Mouse (Mus musculus) MEL (cell line): ENCODE results near the gene Zranb3. TPM values are rescaled to one million over a fixed set of nuclear protein-coding genes. Genes with fewer than 3 reads are reported as not detected.

ENCODE experiments used
- DNase-seq: peaks from one replicate; pipeline ENCODE4 v3.0.0; 2011; ENCODE audit warnings: low read depth, low spot score
- H3K27ac ChIP-seq: 2 replicates; pipeline ENCODE4 v1.5.1; 2012; ENCODE audit warnings: low read depth, mild to moderate bottlenecking, control low read depth, low read length, moderate library complexity; ENCODE audit not compliant: control insufficient read depth
- H3K27me3 ChIP-seq, 2 experiments: fragments of 150-350 bp in 1 of 2; sonication (generic) in 1 of 2; 2 replicates each; pipeline ENCODE4 v1.6.1; 2012; ENCODE audit warnings: low read length in 2 of 2, mild to moderate bottlenecking in 2 of 2, improper control_type of control experiment in 1 of 2, moderate library complexity in 1 of 2; ENCODE audit not compliant: insufficient read depth in 2 of 2, control insufficient read depth in 1 of 2
- H3K36me3 ChIP-seq, 2 experiments: 2 replicates each; pipeline ENCODE4 v1.6.1; 2012 to 2014; ENCODE audit warnings: low read length in 2 of 2, improper control_type of control experiment in 1 of 2, inconsistent platforms in 1 of 2, mild to moderate bottlenecking in 1 of 2; ENCODE audit not compliant: insufficient read depth in 2 of 2, control insufficient read depth in 1 of 2
- H3K4me1 ChIP-seq, 2 experiments: fragments of 150-350 bp in 1 of 2; sonication (generic) in 1 of 2; 2 replicates each; pipeline ENCODE4 v1.6.1; 2012; ENCODE audit warnings: low read length in 2 of 2, improper control_type of control experiment in 1 of 2, mild to moderate bottlenecking in 1 of 2; ENCODE audit not compliant: insufficient read depth in 2 of 2, control insufficient read depth in 1 of 2
- H3K4me3 ChIP-seq, 2 experiments: fragments of 150-350 bp in 1 of 2; sonication (generic) in 1 of 2; 2 replicates each; pipeline ENCODE4 v1.5.1; 2012; ENCODE audit warnings: low read depth in 2 of 2, low read length in 2 of 2, mild to moderate bottlenecking in 2 of 2, moderate library complexity in 2 of 2, control low read depth in 1 of 2, improper control_type of control experiment in 1 of 2; ENCODE audit not compliant: control insufficient read depth in 1 of 2, insufficient read depth in 1 of 2
- H3K79me2 ChIP-seq: 2 replicates; pipeline ENCODE4 v1.6.1; 2012; ENCODE audit warnings: mild to moderate bottlenecking, low read length, moderate library complexity; ENCODE audit not compliant: control insufficient read depth, poor library complexity, insufficient read depth
- H3K9ac ChIP-seq: 2 replicates; pipeline ENCODE4 v1.6.1; 2012; ENCODE audit warnings: low read depth, mild to moderate bottlenecking, control low read depth, low read length, moderate library complexity; ENCODE audit not compliant: control insufficient read depth, poor library complexity, severe bottlenecking
- H3K9me3 ChIP-seq: fragments of 150-350 bp; sonication (generic); replicated peaks from 2 replicates; pipeline ENCODE4 v1.6.1; 2012; ENCODE audit warnings: mild to moderate bottlenecking, low read length, improper control_type of control experiment, moderate library complexity; ENCODE audit not compliant: insufficient read depth
- CHD2 ChIP-seq: IDR thresholded peaks from 2 replicates; pipeline ENCODE4 v1.6.1; 2011; ENCODE audit warnings: low read length, improper control_type of control experiment
- CTCF ChIP-seq, 3 experiments: IDR thresholded peaks in 2 of 3; conservative IDR thresholded peaks in 1 of 3; 2 replicates each; pipeline ENCODE4 v1.5.1; 2011 to 2012; ENCODE audit warnings: low read length in 3 of 3, low read depth in 2 of 3, mild to moderate bottlenecking in 2 of 3, improper control_type of control experiment in 1 of 3, inconsistent platforms in 1 of 3, mixed read lengths in 1 of 3, moderate library complexity in 1 of 3; ENCODE audit not compliant: control insufficient read depth in 1 of 3, insufficient read depth in 1 of 3, poor library complexity in 1 of 3, severe bottlenecking in 1 of 3
- ELF1 ChIP-seq: IDR thresholded peaks from 2 replicates; pipeline ENCODE4 v1.6.1; 2014; ENCODE audit warnings: low read depth, mild to moderate bottlenecking, inconsistent platforms, low read length, improper control_type of control experiment, moderate library complexity
- EP300 ChIP-seq, 2 experiments: IDR thresholded peaks; 2 replicates each; pipeline ENCODE4 v1.6.1; 2011; ENCODE audit warnings: improper control_type of control experiment in 2 of 2, low read length in 2 of 2, low read depth in 1 of 2, mild to moderate bottlenecking in 1 of 2
- ETS1 ChIP-seq: IDR thresholded peaks from 2 replicates; pipeline ENCODE4 v1.6.1; 2012; ENCODE audit warnings: low read depth, mild to moderate bottlenecking, inconsistent platforms, low read length, improper control_type of control experiment, moderate library complexity
- HCFC1 ChIP-seq: IDR thresholded peaks from 2 replicates; pipeline ENCODE4 v1.6.1; 2012; ENCODE audit warnings: low read depth, mild to moderate bottlenecking, inconsistent platforms, low read length, improper control_type of control experiment, moderate library complexity
- MYB ChIP-seq: IDR thresholded peaks from 2 replicates; pipeline ENCODE4 v1.6.1; 2011; ENCODE audit warnings: mild to moderate bottlenecking, low read depth, low read length, improper control_type of control experiment
- NELFE ChIP-seq: IDR thresholded peaks from 2 replicates; pipeline ENCODE4 v1.6.1; 2011; ENCODE audit warnings: low read depth, low read length, improper control_type of control experiment
- NRF1 ChIP-seq: IDR thresholded peaks from 2 replicates; pipeline ENCODE4 v1.6.1; 2014; ENCODE audit warnings: low read depth, mild to moderate bottlenecking, inconsistent platforms, low read length, improper control_type of control experiment, moderate library complexity; ENCODE audit not compliant: poor library complexity, insufficient read depth, severe bottlenecking
- POLR2A ChIP-seq, 2 experiments: IDR thresholded peaks; 2 replicates each; pipeline ENCODE4 v1.6.1; 2011 to 2012; ENCODE audit warnings: low read length in 2 of 2, mild to moderate bottlenecking in 2 of 2, control low read depth in 1 of 2, improper control_type of control experiment in 1 of 2, low read depth in 1 of 2, moderate library complexity in 1 of 2; ENCODE audit not compliant: control insufficient read depth in 1 of 2, insufficient read depth in 1 of 2, poor library complexity in 1 of 2
- POLR2AphosphoS2 ChIP-seq: IDR thresholded peaks from 2 replicates; pipeline ENCODE4 v1.6.1; 2011; ENCODE audit warnings: low read length, improper control_type of control experiment
- RAD21 ChIP-seq: IDR thresholded peaks from 2 replicates; pipeline ENCODE4 v1.6.1; 2011; ENCODE audit warnings: mild to moderate bottlenecking, low read depth, low read length, improper control_type of control experiment
- RCOR1 ChIP-seq: IDR thresholded peaks from 2 replicates; pipeline ENCODE4 v1.6.1; 2012; ENCODE audit warnings: low read depth, mild to moderate bottlenecking, inconsistent platforms, low read length, improper control_type of control experiment
- TAL1 ChIP-seq: IDR thresholded peaks from 2 replicates; pipeline ENCODE4 v1.6.1; 2012; ENCODE audit warnings: mild to moderate bottlenecking, inconsistent platforms, low read length, moderate library complexity, mixed read lengths
- UBTF ChIP-seq: IDR thresholded peaks from 2 replicates; pipeline ENCODE4 v1.6.1; 2012; ENCODE audit warnings: low read depth, mild to moderate bottlenecking, inconsistent platforms, low read length, improper control_type of control experiment, moderate library complexity, borderline replicate concordance; ENCODE audit not compliant: insufficient read depth
- USF1 ChIP-seq: IDR thresholded peaks from 2 replicates; pipeline ENCODE4 v1.6.1; 2014; ENCODE audit warnings: low read depth, mild to moderate bottlenecking, inconsistent platforms, low read length, improper control_type of control experiment, moderate library complexity
- USF2 ChIP-seq, 2 experiments: IDR thresholded peaks; 2 replicates each; pipeline ENCODE4 v1.6.1; 2011 to 2012; ENCODE audit warnings: improper control_type of control experiment in 2 of 2, low read length in 2 of 2, borderline replicate concordance in 1 of 2, inconsistent platforms in 1 of 2, low read depth in 1 of 2, mild to moderate bottlenecking in 1 of 2; ENCODE audit not compliant: insufficient read depth in 1 of 2
- ZNF384 ChIP-seq: IDR thresholded peaks from 2 replicates; pipeline ENCODE4 v1.6.1; 2012; ENCODE audit warnings: low read depth, mild to moderate bottlenecking, inconsistent platforms, low read length, improper control_type of control experiment
- polyA plus RNA-seq, 2 experiments: library from polyadenylated mRNA; stranded (reverse) in 1 of 2; unstranded in 1 of 2; fragments of >175 nt in 1 of 2; fragments of >200 nt in 1 of 2; gene quantifications; 2 replicates each; pipeline versions ENCODE4 v1.2.1 to v1.2.4; 2012; ENCODE audit warnings: low replicate concordance in 2 of 2, low read depth in 1 of 2; ENCODE audit not compliant: insufficient read length in 2 of 2, insufficient read depth in 1 of 2, missing spikeins in 1 of 2
- total RNA-seq: library from RNA; depleted of rRNA; stranded (reverse); fragments of 300-350 nt; gene quantifications from 2 replicates; pipeline ENCODE4 v1.2.3, GENCODE M21; 2012

Zranb3 gene
- total and polyA plus RNA-seq, 3 experiments = 3.9 to 4.1 TPM; not detected in 1

- no peaks in the 10 kb centered on the region for H3K27me3 ChIP-seq
- no peak overlapping the region for H3K4me3 ChIP-seq
- H3K27ac ChIP-seq = no peak overlapping the region
- H3K4me1 ChIP-seq = no peaks in the 10 kb centered on the region
- no peak for DNase-seq
- no peaks in the 10 kb centered on the region for H3K9me3 ChIP-seq
- no peak for TF ChIP-seq HCFC1
- TF ChIP-seq ZNF384 = no peak
- TF ChIP-seq CTCF (IDR thresholded peaks at IDR 0.05 in 2 of 3, conservative IDR thresholded peaks at IDR 0.05 in 1 of 3; ENCODE audit: control insufficient read depth in 1 of 3, insufficient read depth in 1 of 3, low read depth in 2 of 3, low read length in 3 of 3, poor library complexity in 1 of 3, severe bottlenecking in 1 of 3) = no peak
- TF ChIP-seq USF2 (IDR thresholded peaks at IDR 0.05; ENCODE audit: borderline replicate concordance in 1 of 2, insufficient read depth in 1 of 2, low read depth in 1 of 2, low read length in 2 of 2) = no peak
- TF ChIP-seq NELFE = no peak
- TF ChIP-seq RAD21 = no peak
- TF ChIP-seq USF1 = no peak
- no peak for TF ChIP-seq TAL1
- TF ChIP-seq NRF1 = no peak
- no peak for TF ChIP-seq ETS1
- H3K36me3 ChIP-seq = no peaks in the 10 kb centered on the region
- H3K79me2 ChIP-seq = no peaks in the 10 kb centered on the region
- no peak overlapping the region for H3K9ac ChIP-seq
Measured at GRCm38 (mm10) chr1:127959312-127959718, 143.5 kb downstream of the Zranb3 start.

GRCm38 (mm10) chr1:127958801-127959200, 144.0 kb downstream of the Zranb3 start:
- Histone ChIP-seq H3K27me3 (no peaks in the 10 kb centered on the region), H3K4me1 (no peaks in the 10 kb centered on the region), H3K4me3 (no peak overlapping the region), H3K9ac (no peak overlapping the region), H3K9me3 (no peaks in the 10 kb centered on the region), H3K36me3 (no peaks in the 10 kb centered on the region), H3K27ac (no peak overlapping the region), H3K79me2 (no peaks in the 10 kb centered on the region)
- TF ChIP-seq EP300 (IDR thresholded peaks at IDR 0.05; ENCODE audit: low read depth in 1 of 2, low read length in 2 of 2) (no peak), MYB (no peak), CHD2 (no peak), NELFE (no peak), POLR2AphosphoS2 (no peak), POLR2A (IDR thresholded peaks at IDR 0.05; ENCODE audit: control insufficient read depth in 1 of 2, insufficient read depth in 1 of 2, low read depth in 1 of 2, low read length in 2 of 2, poor library complexity in 1 of 2) (no peak), USF2 (IDR thresholded peaks at IDR 0.05; ENCODE audit: borderline replicate concordance in 1 of 2, insufficient read depth in 1 of 2, low read depth in 1 of 2, low read length in 2 of 2) (no peak), HCFC1 (no peak), RCOR1 (no peak), ELF1 (no peak), UBTF (no peak)
- no peak for DNase-seq
